Mouse (Mus musculus) forebrain, postnatal 0 days (tissue): ENCODE measurements at regions not wholly inside any gene's neighbourhood (a gene's known extent, or its start where the extent isn't known, plus 50 kb on each side); places are given as distances from the start of the nearest gene placed in this dataset.

Source experiments
- ATAC-seq: fragments of 200-750 bp; cut with Nextera tagmentation; 2 replicates; pipeline ENCODE4 v1.8.0; 2017; ENCODE audit warnings: mild to moderate bottlenecking, moderate library complexity
- DNase-seq: peaks from one replicate; pipeline ENCODE4 v3.0.0-alpha.2; 2015
- H3K27ac ChIP-seq: fragments of 300-500 bp; sonication (generic); 2 replicates; pipeline ENCODE4 v1.5.1; 2014; ENCODE audit warnings: low read depth, mild to moderate bottlenecking, antibody characterized with exemption, low read length, moderate library complexity, mixed read lengths
- H3K27me3 ChIP-seq: fragments of 300-500 bp; sonication (generic); 2 replicates; pipeline ENCODE4 v1.6.1; 2014; ENCODE audit warnings: mild to moderate bottlenecking, low read length, mixed read lengths; ENCODE audit not compliant: insufficient read depth
- H3K36me3 ChIP-seq: fragments of 300-500 bp; sonication (generic); 2 replicates; pipeline ENCODE4 v1.6.1; 2014; ENCODE audit warnings: mild to moderate bottlenecking, moderate library complexity; ENCODE audit not compliant: insufficient read depth
- H3K4me1 ChIP-seq: fragments of 300-500 bp; sonication (generic); 2 replicates; pipeline ENCODE4 v1.6.1; 2014; ENCODE audit warnings: antibody characterized with exemption; ENCODE audit not compliant: insufficient read depth
- H3K4me2 ChIP-seq: fragments of 300-500 bp; sonication (generic); 2 replicates; pipeline ENCODE4 v1.6.1; 2014; ENCODE audit warnings: low read depth, mild to moderate bottlenecking, moderate library complexity
- H3K4me3 ChIP-seq: fragments of 300-500 bp; sonication (generic); 2 replicates; pipeline ENCODE4 v1.5.1; 2014; ENCODE audit warnings: low read depth, low read length, mixed read lengths
- H3K9ac ChIP-seq: fragments of 300-500 bp; sonication (generic); 2 replicates; pipeline ENCODE4 v1.6.1; 2014; ENCODE audit warnings: mild to moderate bottlenecking
- H3K9me3 ChIP-seq: fragments of 300-500 bp; sonication (generic); 2 replicates; pipeline ENCODE4 v1.6.1; 2016; ENCODE audit warnings: low read length
- CTCF ChIP-seq: sonication (generic); IDR thresholded peaks from 2 replicates; pipeline ENCODE4 v1.5.1; 2016; ENCODE audit warnings: antibody characterized with exemption, control low read depth, low read depth
- WGBS: fragments of 180-500 bp; shearing (Covaris S2); extraction: QIAGEN DNeasy Blood & Tissue Kit; methylation state at CpG from one replicate; pipeline ENCODE4 v1.1.7; 2014; 5-methylcytosine and 5-hydroxymethylcytosine counted together

DNA sequence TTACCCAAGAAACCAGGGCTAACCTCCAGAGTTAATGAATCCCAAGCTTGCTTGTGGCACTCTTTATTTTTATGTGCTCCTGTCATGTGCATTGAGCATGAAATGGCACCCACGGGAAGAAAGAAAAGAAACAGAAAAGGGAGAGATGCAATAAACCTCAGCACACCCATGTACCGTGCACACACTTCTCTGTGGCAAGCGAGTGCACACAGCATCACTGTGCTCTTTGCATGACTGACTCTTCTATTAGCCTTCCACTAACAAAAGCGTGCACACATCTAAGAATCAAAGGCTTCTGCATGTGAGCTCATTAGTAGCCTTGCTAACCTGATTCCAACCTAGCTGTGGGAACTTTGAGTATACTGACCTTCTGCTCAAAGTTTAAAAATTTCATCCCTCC lies 330.3 kb downstream of the Mllt3 start:
- no peaks in the 10 kb centered on the region for H3K4me1 ChIP-seq
- no peaks in the 10 kb centered on the region for H3K27me3 ChIP-seq
- H3K36me3 ChIP-seq = no peaks in the 10 kb centered on the region
- 19% methylated on average over 4 of the region's 4 CpGs for WGBS
- H3K9ac ChIP-seq = no peak overlapping the region
- no peak for DNase-seq
- no peak; the same call in 1 of the 2 replicates for ATAC-seq
- no peak overlapping the region for H3K4me2 ChIP-seq
- no peak for TF ChIP-seq CTCF
- no peaks in the 10 kb centered on the region for H3K9me3 ChIP-seq
- H3K27ac ChIP-seq = no peak overlapping the region
- H3K4me3 ChIP-seq = no peak overlapping the region

- TF ChIP-seq CTCF = no peak
- Histone ChIP-seq H3K4me3 (no peak overlapping the region), H3K4me1 (no peaks in the 10 kb centered on the region), H3K9me3 (no peaks in the 10 kb centered on the region), H3K27me3 (no peaks in the 10 kb centered on the region), H3K4me2 (no peak overlapping the region), H3K36me3 (no peaks in the 10 kb centered on the region), H3K9ac (no peak overlapping the region), H3K27ac (no peak overlapping the region)
- 86% methylated on average over 3 of the region's 3 CpGs for WGBS
- DNase-seq (no peak), ATAC-seq (no peak)
Observed at GRCm38 (mm10) chr4:87702290-87702689, 330.9 kb downstream of the Mllt3 start.

- H3K9ac ChIP-seq = no peak overlapping the region
- no peak overlapping the region for H3K4me3 ChIP-seq
- TF ChIP-seq CTCF = no peak
- no peaks in the 10 kb centered on the region for H3K4me1 ChIP-seq
- H3K27me3 ChIP-seq = no peaks in the 10 kb centered on the region
- no peak for ATAC-seq
- H3K27ac ChIP-seq = no peak overlapping the region
- H3K36me3 ChIP-seq = no peaks in the 10 kb centered on the region
- 87% methylated on average over 4 of the region's 4 CpGs for WGBS
- H3K9me3 ChIP-seq = no peaks in the 10 kb centered on the region
- no peak for DNase-seq
- no peak overlapping the region for H3K4me2 ChIP-seq
Observed at GRCm38 (mm10) chr4:87701024-87701423, 332.1 kb downstream of the Mllt3 start.

DNA sequence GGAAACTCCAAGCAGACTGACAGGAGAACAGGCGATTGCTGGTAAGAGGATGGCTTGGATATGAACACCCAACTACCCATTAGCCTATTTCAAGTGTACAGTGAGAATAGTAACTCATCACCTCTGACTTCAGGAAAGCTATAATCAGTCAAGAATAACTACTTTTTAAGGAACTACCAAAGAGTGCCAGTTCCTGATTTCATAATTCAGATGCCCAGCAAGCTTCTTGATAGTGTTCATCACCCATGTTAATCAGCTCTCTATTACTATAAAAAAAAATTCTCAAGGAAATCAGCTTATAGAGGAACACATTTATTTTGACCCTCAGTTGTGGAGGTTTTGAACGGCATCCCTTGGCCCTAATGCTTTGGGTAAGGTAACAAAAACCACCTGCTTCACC lies 332.7 kb downstream of the Mllt3 start:
- H3K9ac ChIP-seq = no peak overlapping the region
- no peak for TF ChIP-seq CTCF
- no peak overlapping the region for H3K27ac ChIP-seq
- H3K4me1 ChIP-seq = no peaks in the 10 kb centered on the region
- ATAC-seq (no peak), DNase-seq (no peak)
- no peaks in the 10 kb centered on the region for H3K36me3 ChIP-seq
- H3K4me2 ChIP-seq = no peak overlapping the region
- 91% methylated on average over 2 of the region's 2 CpGs for WGBS
- no peaks in the 10 kb centered on the region for H3K9me3 ChIP-seq
- no peaks in the 10 kb centered on the region for H3K27me3 ChIP-seq
- no peak overlapping the region for H3K4me3 ChIP-seq

DNA sequence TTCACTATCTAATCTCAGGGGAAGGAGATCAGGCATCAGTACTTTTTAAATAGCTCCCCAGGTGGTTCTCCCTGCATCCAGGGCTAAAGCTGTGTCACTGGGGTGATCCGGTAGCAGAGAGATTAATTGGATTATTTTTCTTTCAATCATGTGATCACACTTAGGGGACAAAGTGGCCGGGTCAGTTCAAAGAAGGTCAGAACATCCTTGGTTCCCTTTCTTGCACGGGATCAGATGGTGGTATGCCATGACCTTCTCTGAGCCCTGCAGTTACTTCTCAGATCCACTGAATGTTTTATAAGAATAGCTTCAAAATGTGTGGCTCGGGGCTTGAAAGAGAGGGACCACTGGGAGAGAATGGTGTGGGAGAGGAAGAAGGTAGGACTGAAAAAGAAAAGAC lies 333.6 kb downstream of the Mllt3 start:
- TF ChIP-seq CTCF = no peak
- ATAC-seq (no peak), DNase-seq (no peak)
- H3K27ac ChIP-seq = no peak overlapping the region
- no peak overlapping the region for H3K4me3 ChIP-seq
- no peaks in the 10 kb centered on the region for H3K27me3 ChIP-seq
- H3K4me2 ChIP-seq = no peak overlapping the region
- WGBS = 31% methylated on average over 4 of the region's 4 CpGs
- no peaks in the 10 kb centered on the region for H3K9me3 ChIP-seq
- no peaks in the 10 kb centered on the region for H3K36me3 ChIP-seq
- no peaks in the 10 kb centered on the region for H3K4me1 ChIP-seq
- no peak overlapping the region for H3K9ac ChIP-seq

GRCm38 (mm10) chr4:87698750-87699149 lies 334.4 kb downstream of the Mllt3 start:
- H3K36me3 ChIP-seq = no peaks in the 10 kb centered on the region
- H3K4me3 ChIP-seq = no peak overlapping the region
- H3K27me3 ChIP-seq = no peaks in the 10 kb centered on the region
- WGBS = 35% methylated on average over 3 of the region's 3 CpGs
- ATAC-seq (no peak), DNase-seq (no peak)
- H3K4me2 ChIP-seq = no peak overlapping the region
- no peak overlapping the region for H3K27ac ChIP-seq
- TF ChIP-seq CTCF = no peak
- H3K4me1 ChIP-seq = no peaks in the 10 kb centered on the region
- no peaks in the 10 kb centered on the region for H3K9me3 ChIP-seq
- no peak overlapping the region for H3K9ac ChIP-seq

- Histone ChIP-seq H3K9ac (no peak overlapping the region), H3K4me3 (no peak overlapping the region), H3K4me1 (no peaks in the 10 kb centered on the region), H3K36me3 (no peaks in the 10 kb centered on the region), H3K9me3 (no peaks in the 10 kb centered on the region), H3K27ac (no peak overlapping the region), H3K27me3 (no peaks in the 10 kb centered on the region), H3K4me2 (no peak overlapping the region)
- ATAC-seq = no peak
- TF ChIP-seq CTCF = no peak
- WGBS = 66% methylated on average over 4 of the region's 4 CpGs
- DNase-seq = no peak
Observed at GRCm38 (mm10) chr4:87696921-87697320, 336.2 kb downstream of the Mllt3 start.

GRCm38 (mm10) chr4:87695811-87696210 lies 337.4 kb downstream of the Mllt3 start:
- no peaks in the 10 kb centered on the region for H3K27me3 ChIP-seq
- H3K4me3 ChIP-seq = no peak overlapping the region
- no peak for ATAC-seq

More at GRCm38 (mm10) chr4:87695811-87696210, 337.4 kb downstream of the Mllt3 start:
- 79% methylated on average over 5 of the region's 5 CpGs for WGBS
- H3K36me3 ChIP-seq = no peaks in the 10 kb centered on the region
- no peaks in the 10 kb centered on the region for H3K9me3 ChIP-seq
- DNase-seq = no peak
- no peaks in the 10 kb centered on the region for H3K4me1 ChIP-seq
- H3K27ac ChIP-seq = no peak overlapping the region
- no peak overlapping the region for H3K4me2 ChIP-seq
- TF ChIP-seq CTCF = no peak
- no peak overlapping the region for H3K9ac ChIP-seq
